Mouse (Mus musculus) midbrain, embryonic 16.5 days (tissue): ENCODE measurements around the gene Klhdc2. TPM values are rescaled to one million over a fixed set of nuclear protein-coding genes. Genes with fewer than 3 reads are reported as not detected.

Experiments used
- polyA plus RNA-seq: library from polyadenylated mRNA; unstranded; fragments of >200 nt; fragmentation: Nextera tagmentation; extraction: Ambion mirVana; gene quantifications from 2 replicates; pipeline ENCODE4 v1.2.1, GENCODE M21; 2015

Klhdc2 gene
- polyA plus RNA-seq, 1 experiment from 2014 or later = 282 TPM

Other genes with a start within 250 kb of the Klhdc2 start
- 919 and 945 TPM in 2 replicates for gene Rps29, start 137.5 kb upstream of the Klhdc2 start, polyA plus RNA-seq
- 2.9 and 3.1 TPM in 2 replicates for gene Lrr1, start 127.9 kb upstream of the Klhdc2 start, polyA plus RNA-seq
- 286 and 296 TPM in 2 replicates for gene Rpl36al, start 112.6 kb upstream of the Klhdc2 start, polyA plus RNA-seq
- 30.6 and 34.7 TPM in 2 replicates for gene Mgat2, start 112.5 kb upstream of the Klhdc2 start, polyA plus RNA-seq
- 11.8 and 14.7 TPM in 2 replicates for gene Gm49383, start 99.6 kb upstream of the Klhdc2 start, polyA plus RNA-seq
- gene Dnaaf2, start 98.3 kb upstream of the Klhdc2 start, polyA plus RNA-seq = 5.9 and 6.4 TPM in 2 replicates
- gene Gm49384, start 92.4 kb upstream of the Klhdc2 start, polyA plus RNA-seq = 9.8 and 13.1 TPM in 2 replicates
- 2.5 and 2.7 TPM in 2 replicates for gene Pole2, start 68.5 kb upstream of the Klhdc2 start, polyA plus RNA-seq
- 15.6 and 19.3 TPM in 2 replicates for gene Klhdc1, start 55.5 kb upstream of the Klhdc2 start, polyA plus RNA-seq
- 86.5 and 91.1 TPM in 2 replicates for gene Nemf, start 60.5 kb downstream of the Klhdc2 start, polyA plus RNA-seq
- 20.4 and 20.7 TPM in 2 replicates for gene Arf6, start 75.5 kb downstream of the Klhdc2 start, polyA plus RNA-seq
- 0.88 and 0.99 TPM in 2 replicates for gene Gm9887, start 75.8 kb downstream of the Klhdc2 start, polyA plus RNA-seq